Mouse (Mus musculus) testis, adult 2 months (tissue): ENCODE data around the gene Olfr116. TPM values are rescaled to one million over a fixed set of nuclear protein-coding genes. Genes with fewer than 3 reads are reported as not detected.

Experiments
- H3K27ac ChIP-seq: fragments of 200-500 bp; 2 replicates; pipeline ENCODE4 v1.5.1; 2012; ENCODE audit warnings: low read depth, low read length; ENCODE audit not compliant: control insufficient read depth, insufficient read depth
- H3K27me3 ChIP-seq: fragments of 200-500 bp; 2 replicates; pipeline ENCODE4 v1.6.1; 2012; ENCODE audit warnings: mild to moderate bottlenecking, low read length, moderate library complexity; ENCODE audit not compliant: control insufficient read depth, insufficient read depth
- H3K36me3 ChIP-seq: fragments of 200-500 bp; 2 replicates; pipeline ENCODE4 v1.6.1; 2012; ENCODE audit warnings: mild to moderate bottlenecking, low read length; ENCODE audit not compliant: control insufficient read depth, insufficient read depth
- H3K4me1 ChIP-seq: fragments of 200-500 bp; 2 replicates; pipeline ENCODE4 v1.6.1; 2012; ENCODE audit warnings: low read length; ENCODE audit not compliant: control insufficient read depth, insufficient read depth
- H3K4me3 ChIP-seq: fragments of 200-500 bp; 2 replicates; pipeline ENCODE4 v1.5.1; 2012; ENCODE audit warnings: low read depth, mild to moderate bottlenecking, low read length, moderate library complexity, mixed read lengths; ENCODE audit not compliant: control insufficient read depth
- CTCF ChIP-seq: fragments of 200-500 bp; IDR thresholded peaks from 2 replicates; pipeline ENCODE4 v1.5.1; 2012; ENCODE audit warnings: low read depth, mild to moderate bottlenecking, inconsistent platforms, low read length, moderate library complexity; ENCODE audit not compliant: control insufficient read depth, insufficient read depth, insufficient replicate concordance
- POLR2A ChIP-seq: fragments of 200-500 bp; IDR thresholded peaks from 2 replicates; pipeline ENCODE4 v1.6.1; 2012; ENCODE audit warnings: low read depth, mild to moderate bottlenecking, inconsistent platforms, low read length, moderate library complexity; ENCODE audit not compliant: control insufficient read depth
- polyA plus RNA-seq: library from polyadenylated mRNA; depleted of rRNA; stranded (reverse); fragments of >200 nt; gene quantifications from 2 replicates; pipeline ENCODE4 v1.2.3, GENCODE M21; 2012; rRNA removed

Olfr116 gene
- polyA plus RNA-seq = 0.11 TPM in 1 of 2 replicates, not detected in the other

DNA sequence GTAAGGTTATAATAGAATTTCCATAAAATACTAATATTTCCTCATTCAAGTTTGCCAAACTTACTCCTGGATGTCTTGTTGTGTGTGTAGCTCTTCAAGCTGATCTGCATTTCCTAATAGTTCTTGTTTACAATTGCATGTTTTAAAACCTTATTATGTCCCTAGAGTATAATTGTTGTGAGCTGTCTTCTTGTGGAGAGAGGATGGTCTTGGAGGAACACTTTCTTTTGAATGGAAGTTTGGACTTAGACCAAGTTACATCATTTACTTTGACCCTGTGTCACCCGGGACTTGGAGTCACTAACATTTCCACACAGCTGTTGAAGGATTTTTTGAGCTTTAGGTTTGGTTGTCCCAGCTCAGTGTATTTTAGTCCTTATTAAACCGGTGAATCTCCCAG is at the start of gene Olfr116, which contains the start of gene Olfr115:
Gene Olfr116 (minus strand): TSS at position 191 of the 400 bp plus-strand sequence.
Gene Olfr115 (minus strand): TSS at position 101 of the 400 bp plus-strand sequence.
- no peak for TF ChIP-seq POLR2A
- no peak for TF ChIP-seq CTCF
- no peaks in the 10 kb centered on the region for H3K4me1 ChIP-seq
- H3K27ac ChIP-seq = no peak within 1 kb of the TSS
- no peaks in the 10 kb centered on the region for H3K27me3 ChIP-seq
- H3K36me3 ChIP-seq = no peaks in the 10 kb centered on the region
- H3K4me3 ChIP-seq = no peak within 1 kb of the TSS

DNA sequence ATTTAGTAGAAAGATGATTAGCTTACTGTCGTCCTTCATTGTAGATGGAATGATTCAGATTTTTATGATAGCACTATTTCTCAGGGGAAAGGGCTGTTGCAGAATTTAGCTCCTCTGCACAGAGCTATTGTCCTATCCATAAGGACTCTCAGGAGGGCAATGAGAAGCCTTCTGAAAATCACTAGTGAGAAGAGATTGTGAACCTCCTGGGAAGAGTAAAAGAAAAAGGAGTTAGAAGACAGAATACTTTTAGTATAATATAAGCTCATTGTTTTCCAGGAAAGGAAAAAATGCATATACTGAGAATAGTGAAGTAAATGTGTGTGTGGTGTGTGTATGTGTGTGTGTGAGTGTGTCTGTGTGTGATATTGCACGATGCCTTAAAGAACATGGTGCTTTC is 39.7 kb upstream of the Olfr116 start, which contains the start of gene Olfr118:
Gene Olfr118 (plus strand): TSS at position 301 of the 400 bp plus-strand sequence.
- no peaks in the 10 kb centered on the region for H3K36me3 ChIP-seq
- no peak within 1 kb of the TSS for H3K27ac ChIP-seq
- no peak within 1 kb of the TSS for H3K4me3 ChIP-seq
- TF ChIP-seq POLR2A = no peak
- TF ChIP-seq CTCF = no peak
- no peaks in the 10 kb centered on the region for H3K4me1 ChIP-seq
- H3K27me3 ChIP-seq = no peaks in the 10 kb centered on the region

DNA sequence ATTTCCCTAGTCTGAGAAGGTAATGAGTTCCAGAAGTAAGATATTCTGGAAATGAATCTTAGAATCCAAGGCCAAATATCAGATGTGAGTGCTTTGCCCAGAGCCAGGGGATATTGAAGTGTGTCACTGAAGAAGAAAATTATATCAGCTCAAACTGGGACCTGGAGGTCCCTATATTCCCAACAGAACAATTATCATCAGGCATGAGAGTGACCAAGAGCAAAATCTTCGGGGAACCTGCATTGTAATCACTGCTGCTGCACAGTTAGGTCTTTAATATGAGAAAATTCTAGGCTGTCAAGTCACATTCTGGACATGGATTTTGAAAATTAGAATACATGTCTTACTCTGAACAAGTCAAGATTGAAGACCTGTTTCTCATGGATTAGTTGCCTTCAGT is 36.7 kb upstream of the Olfr116 start, which contains the start of gene Olfr117:
Gene Olfr117 (minus strand): TSS at position 101 of the 400 bp plus-strand sequence.
- TF ChIP-seq CTCF = no peak
- TF ChIP-seq POLR2A = no peak
- H3K4me3 ChIP-seq = no peak within 1 kb of the TSS
- no peaks in the 10 kb centered on the region for H3K4me1 ChIP-seq
- H3K27ac ChIP-seq = no peak within 1 kb of the TSS
- no peaks in the 10 kb centered on the region for H3K36me3 ChIP-seq
- no peaks in the 10 kb centered on the region for H3K27me3 ChIP-seq

DNA sequence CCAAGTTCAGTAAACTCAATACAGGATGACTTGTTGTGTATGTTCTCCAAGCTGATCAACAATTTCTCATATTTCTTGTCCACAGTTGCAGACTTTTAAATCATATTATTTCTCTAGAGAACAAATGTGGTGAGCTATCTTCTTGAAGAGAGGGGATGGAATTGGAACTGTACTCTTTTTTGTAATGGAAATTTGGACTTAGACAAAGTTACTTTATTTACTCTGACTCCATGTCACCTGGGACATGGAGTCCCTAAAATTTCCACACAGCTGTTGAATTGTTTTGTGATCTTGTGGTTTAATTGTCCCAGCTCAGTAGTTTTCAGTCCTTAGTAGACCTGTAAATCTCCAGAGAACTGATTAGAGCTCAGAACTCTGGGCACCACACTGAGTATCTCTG is 34.4 kb downstream of the Olfr116 start, which contains the start of gene Olfr114:
Gene Olfr114 (minus strand): TSS at position 101 of the 400 bp plus-strand sequence.
- H3K4me3 ChIP-seq = no peak within 1 kb of the TSS
- no peaks in the 10 kb centered on the region for H3K4me1 ChIP-seq
- H3K27ac ChIP-seq = no peak within 1 kb of the TSS
- H3K27me3 ChIP-seq = no peaks in the 10 kb centered on the region
- no peaks in the 10 kb centered on the region for H3K36me3 ChIP-seq
- TF ChIP-seq POLR2A (no peak), CTCF (no peak)

DNA sequence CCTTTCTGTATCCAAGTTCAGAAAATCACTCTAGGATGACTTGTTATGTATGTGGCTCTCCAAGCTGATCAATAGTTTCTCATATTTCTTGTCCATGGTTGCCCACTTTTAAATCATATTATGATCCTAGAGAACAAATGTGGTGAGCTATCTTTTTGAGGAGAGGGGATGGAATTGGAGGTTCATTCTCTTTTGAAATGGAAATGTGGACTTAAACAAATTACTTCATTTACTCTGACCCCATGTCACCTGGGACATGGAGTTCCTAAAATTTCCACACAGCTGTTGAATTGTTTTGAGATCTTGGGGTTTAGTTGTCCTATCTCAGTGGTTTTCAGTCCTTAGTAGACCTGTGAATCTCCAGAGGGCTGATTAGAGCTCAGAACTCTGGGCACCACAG is 49.4 kb downstream of the Olfr116 start, which contains the start of gene Olfr113:
Gene Olfr113 (minus strand): TSS at position 101 of the 400 bp plus-strand sequence.
- H3K27ac ChIP-seq = no peak within 1 kb of the TSS
- no peaks in the 10 kb centered on the region for H3K4me1 ChIP-seq
- H3K36me3 ChIP-seq = no peaks in the 10 kb centered on the region
- no peak for TF ChIP-seq CTCF
- no peak for TF ChIP-seq POLR2A
- no peak within 1 kb of the TSS for H3K4me3 ChIP-seq
- H3K27me3 ChIP-seq = no peaks in the 10 kb centered on the region

Other genes starting within 250 kb of the Olfr116 start
- gene Olfr105-ps, start 248.2 kb downstream of the Olfr116 start, polyA plus RNA-seq = not detected in 2 replicates
- not detected in 2 replicates for gene Olfr106-ps, start 236.8 kb downstream of the Olfr116 start, polyA plus RNA-seq
- not detected in 2 replicates for gene Olfr107, start 228.0 kb downstream of the Olfr116 start, polyA plus RNA-seq
- not detected in 2 replicates for gene Olfr108, start 181.7 kb downstream of the Olfr116 start, polyA plus RNA-seq
- gene Olfr109, start 168.3 kb downstream of the Olfr116 start, polyA plus RNA-seq = not detected in 2 replicates
- gene H2-M2, start 143.6 kb downstream of the Olfr116 start, polyA plus RNA-seq = not detected in 2 replicates
- gene Olfr110, start 134.7 kb downstream of the Olfr116 start, polyA plus RNA-seq = not detected in 2 replicates
- not detected in 2 replicates for gene Olfr111, start 119.2 kb downstream of the Olfr116 start, polyA plus RNA-seq
- 19.3 and 26.9 TPM in 2 replicates for gene Olfr112, start 57.7 kb downstream of the Olfr116 start, polyA plus RNA-seq
- gene Olfr113, start 49.5 kb downstream of the Olfr116 start, polyA plus RNA-seq = not detected in 2 replicates
- gene Olfr114, start 34.5 kb downstream of the Olfr116 start, polyA plus RNA-seq = not detected in 2 replicates
- 0.11 TPM in 1 of 2 replicates, not detected in the other for gene Olfr115, start 90 bp downstream of the Olfr116 start, polyA plus RNA-seq
- not detected in 2 replicates for gene Olfr117, start 36.6 kb upstream of the Olfr116 start, polyA plus RNA-seq
- gene Olfr118, start 39.8 kb upstream of the Olfr116 start, polyA plus RNA-seq = not detected in 2 replicates
- not detected in 2 replicates for gene Olfr119, start 69.4 kb upstream of the Olfr116 start, polyA plus RNA-seq
- gene Olfr120, start 94.6 kb upstream of the Olfr116 start, polyA plus RNA-seq = not detected in 2 replicates
- not detected in 2 replicates for gene Olfr121, start 121.7 kb upstream of the Olfr116 start, polyA plus RNA-seq
- not detected in 2 replicates for gene Olfr122, start 141.4 kb upstream of the Olfr116 start, polyA plus RNA-seq
- 0.15 TPM in 1 of 2 replicates, not detected in the other for gene Olfr123, start 166.3 kb upstream of the Olfr116 start, polyA plus RNA-seq
- not detected in 2 replicates for gene Olfr124, start 172.7 kb upstream of the Olfr116 start, polyA plus RNA-seq
- not detected in 2 replicates for gene Olfr125, start 205.8 kb upstream of the Olfr116 start, polyA plus RNA-seq
- 0.47 and 0.96 TPM in 2 replicates for gene Olfr126, start 220.3 kb upstream of the Olfr116 start, polyA plus RNA-seq